Mouse (Mus musculus): ENCODE data around the gene Slc44a3.

DNA sequence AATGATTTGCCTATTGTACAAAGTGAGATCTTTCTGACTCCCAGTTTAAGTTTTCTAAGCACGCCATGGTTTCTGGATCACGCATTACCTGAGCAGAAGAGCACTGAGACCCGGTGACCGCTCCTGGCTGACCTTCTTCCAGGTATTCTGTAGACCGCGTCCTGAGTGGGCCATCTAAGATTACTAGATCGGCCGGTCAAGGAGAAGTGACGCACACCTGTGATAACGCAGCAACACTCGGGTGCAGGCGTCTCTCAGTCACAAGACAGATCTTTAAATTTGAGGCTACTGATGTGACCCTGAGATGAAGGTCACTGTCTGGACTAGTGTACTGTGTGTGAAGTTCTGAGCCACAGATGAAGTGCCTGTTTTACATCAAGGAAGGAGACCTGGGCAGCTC is 90.7 kb downstream of the Slc44a3 start:
- TF ChIP-seq CTCF (IDR thresholded peaks at IDR 0.05; ENCODE audit: borderline replicate concordance, insufficient read depth, low read depth, low read length) (no peak), POLR2A (IDR thresholded peaks at IDR 0.05; ENCODE audit: borderline replicate concordance, insufficient read depth, low read length) (no peak)
